Mouse (Mus musculus) cortical plate, adult 2 months (tissue): ENCODE measurements at regions not wholly inside any gene's neighbourhood (a gene's known extent, or its start where the extent isn't known, plus 50 kb on each side); places are given as distances from the start of the nearest gene placed in this dataset.

Experiments
- H3K27ac ChIP-seq: fragments of 200-500 bp; 2 replicates; pipeline ENCODE4 v1.5.1; 2012; ENCODE audit warnings: low read length, control low read depth, inconsistent platforms; ENCODE audit not compliant: insufficient read depth
- H3K4me1 ChIP-seq: fragments of 200-500 bp; 2 replicates; pipeline ENCODE4 v1.6.1; 2011; ENCODE audit warnings: low read length; ENCODE audit not compliant: control insufficient read depth, insufficient read depth
- H3K4me3 ChIP-seq: fragments of 200-500 bp; 2 replicates; pipeline ENCODE4 v1.5.1; 2011; ENCODE audit warnings: mild to moderate bottlenecking, low read length, control low read depth; ENCODE audit not compliant: insufficient read depth
- CTCF ChIP-seq: fragments of 200-500 bp; IDR thresholded peaks from 2 replicates; pipeline ENCODE4 v1.5.1; 2011; ENCODE audit warnings: mild to moderate bottlenecking, control low read depth, low read length; ENCODE audit not compliant: insufficient read depth; ENCODE audit errors: extremely low read depth
- POLR2A ChIP-seq: fragments of 200-500 bp; IDR thresholded peaks from 2 replicates; pipeline ENCODE4 v1.6.1; 2011; ENCODE audit warnings: mild to moderate bottlenecking, low read length, control low read depth; ENCODE audit not compliant: insufficient read depth; ENCODE audit errors: extremely low read depth

GRCm38 (mm10) chr4:31603776-31604175 lies 360.1 kb upstream of the Map3k7 start:
- TF ChIP-seq CTCF: no peak
- no peak for TF ChIP-seq POLR2A
- Histone ChIP-seq H3K4me3 (no peak overlapping the region), H3K4me1 (no peaks in the 10 kb centered on the region; the same call in 1 of the 2 replicates), H3K27ac (no peak overlapping the region)

- TF ChIP-seq CTCF (no peak), POLR2A (no peak)
- Histone ChIP-seq H3K4me1 (no peaks in the 10 kb centered on the region; the same call in 1 of the 2 replicates), H3K27ac (no peak overlapping the region), H3K4me3 (no peak overlapping the region)
Measured at GRCm38 (mm10) chr4:31608811-31609210, 355.1 kb upstream of the Map3k7 start.

GRCm38 (mm10) chr4:31609559-31609958 lies 354.3 kb upstream of the Map3k7 start:
- no peak overlapping the region for H3K4me3 ChIP-seq
- H3K4me1 ChIP-seq: no peaks in the 10 kb centered on the region; the same call in 1 of the 2 replicates
- no peak overlapping the region for H3K27ac ChIP-seq
- no peak for TF ChIP-seq CTCF
- no peak for TF ChIP-seq POLR2A

- no peak overlapping the region for H3K27ac ChIP-seq
- H3K4me3 ChIP-seq: no peak overlapping the region
- TF ChIP-seq CTCF (no peak), POLR2A (no peak)
- H3K4me1 ChIP-seq: no peaks in the 10 kb centered on the region; the same call in 1 of the 2 replicates
Measured at GRCm38 (mm10) chr4:31612147-31612824, 351.6 kb upstream of the Map3k7 start.

- no peaks in the 10 kb centered on the region; the same call in 1 of the 2 replicates for H3K4me1 ChIP-seq
- TF ChIP-seq CTCF (no peak), POLR2A (no peak)
- no peak overlapping the region for H3K27ac ChIP-seq
- no peak overlapping the region for H3K4me3 ChIP-seq
Measured at GRCm38 (mm10) chr4:31612825-31613514, 350.9 kb upstream of the Map3k7 start.

- no peak for TF ChIP-seq CTCF
- no peak for TF ChIP-seq POLR2A
- Histone ChIP-seq H3K27ac (no peak overlapping the region), H3K4me1 (no peaks in the 10 kb centered on the region), H3K4me3 (no peak overlapping the region)
Measured at GRCm38 (mm10) chr4:31617572-31617971, 346.3 kb upstream of the Map3k7 start.

- Histone ChIP-seq H3K4me3 (no peak overlapping the region), H3K4me1 (no peaks in the 10 kb centered on the region), H3K27ac (no peak overlapping the region)
- no peak for TF ChIP-seq CTCF
- no peak for TF ChIP-seq POLR2A
Measured at GRCm38 (mm10) chr4:31618026-31618425, 345.9 kb upstream of the Map3k7 start.

GRCm38 (mm10) chr4:31621205-31621604 lies 342.7 kb upstream of the Map3k7 start:
- Histone ChIP-seq H3K4me3 (no peak overlapping the region), H3K27ac (no peak overlapping the region), H3K4me1 (no peaks in the 10 kb centered on the region)
- TF ChIP-seq POLR2A (no peak), CTCF (no peak)

GRCm38 (mm10) chr4:31627053-31627452 lies 336.8 kb upstream of the Map3k7 start:
- H3K4me3 ChIP-seq: no peak overlapping the region
- H3K4me1 ChIP-seq: no peaks in the 10 kb centered on the region
- H3K27ac ChIP-seq: no peak overlapping the region
- no peak for TF ChIP-seq POLR2A
- no peak for TF ChIP-seq CTCF

- no peak for TF ChIP-seq POLR2A
- TF ChIP-seq CTCF: no peak
- Histone ChIP-seq H3K4me1 (no peaks in the 10 kb centered on the region), H3K4me3 (no peak overlapping the region)
Measured at GRCm38 (mm10) chr4:31627777-31628176, 336.1 kb upstream of the Map3k7 start.

More at GRCm38 (mm10) chr4:31627777-31628176, 336.1 kb upstream of the Map3k7 start:
- H3K27ac ChIP-seq: no peak overlapping the region
